Mouse (Mus musculus): ENCODE measurements around the gene Gm21958. TPM values are rescaled to one million over a fixed set of nuclear protein-coding genes. Genes with fewer than 3 reads are reported as not detected.

The Gm21958 gene
- polyA plus RNA-seq, 1 experiment from 2014 or later, result 1.6 TPM

Other genes starting within 250 kb of the Gm21958 start
- 125 and 127 TPM in 2 replicates for gene Supt20, start 21.5 kb downstream of the Gm21958 start, polyA plus RNA-seq (2014; fragmentation: Nextera tagmentation; extraction: Ambion mirVana)
- 169 and 179 TPM in 2 replicates for gene Exosc8, start 21.0 kb upstream of the Gm21958 start, polyA plus RNA-seq (2014; fragmentation: Nextera tagmentation; extraction: Ambion mirVana)
- 36.0 and 37.5 TPM in 2 replicates for gene Alg5, start 21.2 kb upstream of the Gm21958 start, polyA plus RNA-seq (2014; fragmentation: Nextera tagmentation; extraction: Ambion mirVana)
- gene Smad9, start 41.2 kb upstream of the Gm21958 start, polyA plus RNA-seq (2014; fragmentation: Nextera tagmentation; extraction: Ambion mirVana), result 0.37 and 0.52 TPM in 2 replicates
- gene Rfxap, start 93.4 kb upstream of the Gm21958 start, polyA plus RNA-seq (2014; fragmentation: Nextera tagmentation; extraction: Ambion mirVana), result 49.1 and 57.9 TPM in 2 replicates
- 0.08 and 0.17 TPM in 2 replicates for gene Sertm1, start 201.5 kb upstream of the Gm21958 start, polyA plus RNA-seq (2014; fragmentation: Nextera tagmentation; extraction: Ambion mirVana)